Mouse (Mus musculus) CD8-positive naive resting alpha-beta T cell, adult 2 months (primary cell): ENCODE data around the gene Thap11.

Experiments used
- DNase-seq, 2 experiments: peaks; one replicate each; pipeline ENCODE4 v3.0.0; 2022; ENCODE audit warnings: low read depth in 2 of 2, low spot score in 2 of 2

Gene Thap11

GRCm38 (mm10) chr8:105851651-105852143 lies 3.2 kb upstream of the Thap11 start:
- DNase-seq = peak; percentile 80 to 88

- DNase-seq = no peak
Measured at GRCm38 (mm10) chr8:105852146-105852729, 2.7 kb upstream of the Thap11 start.

GRCm38 (mm10) chr8:105853178-105853577 lies 1.8 kb upstream of the Thap11 start, which contains the start of gene Cenpt:
TSS of gene Cenpt (minus strand) at chr8:105853278.
- DNase-seq = no peak

GRCm38 (mm10) chr8:105854303-105854702 lies 629 bp upstream of the Thap11 start:
- DNase-seq = no peak

- DNase-seq = peak in 1 of 2 experiments; percentile 13
Measured at GRCm38 (mm10) chr8:105855248-105856167, 576 bp downstream of the Thap11 start.

GRCm38 (mm10) chr8:105856168-105856835 lies 1.4 kb downstream of the Thap11 start:
- DNase-seq = no peak

GRCm38 (mm10) chr8:105858495-105858894 lies 3.6 kb downstream of the Thap11 start:
- DNase-seq = no peak

GRCm38 (mm10) chr8:105859314-105859713 lies 4.4 kb downstream of the Thap11 start:
- no peak for DNase-seq

- DNase-seq = peak; percentile 83 to 86
Measured at GRCm38 (mm10) chr8:105860143-105860981, 5.4 kb downstream of the Thap11 start, which contains the start of gene Nutf2. TSS of gene Nutf2 (plus strand) at chr8:105860580.

- no peak for DNase-seq
Measured at GRCm38 (mm10) chr8:105861951-105862350, 7.0 kb downstream of the Thap11 start.

- no peak for DNase-seq
Measured at GRCm38 (mm10) chr8:105866364-105867029, 11.6 kb downstream of the Thap11 start.

GRCm38 (mm10) chr8:105874301-105874700 lies 19.4 kb downstream of the Thap11 start:
- no peak for DNase-seq

- peak; percentile 81 to 86 for DNase-seq
Measured at GRCm38 (mm10) chr8:105880754-105881520, 26.0 kb downstream of the Thap11 start, which contains the start of gene Edc4. TSS of gene Edc4 (plus strand) at chr8:105880881.

GRCm38 (mm10) chr8:105889756-105890465 lies 35.0 kb downstream of the Thap11 start:
- no peak for DNase-seq

- no peak for DNase-seq
Measured at GRCm38 (mm10) chr8:105890870-105891269, 35.9 kb downstream of the Thap11 start.

- peak in 1 of 2 experiments; percentile 9 for DNase-seq
Measured at GRCm38 (mm10) chr8:105892432-105892831, 37.5 kb downstream of the Thap11 start.

GRCm38 (mm10) chr8:105893339-105893738 lies 38.4 kb downstream of the Thap11 start, which contains the start of gene Nrn1l:
TSS of gene Nrn1l (plus strand) at chr8:105893567.
- no peak for DNase-seq

GRCm38 (mm10) chr8:105897801-105898480 lies 43.0 kb downstream of the Thap11 start:
- no peak for DNase-seq
